Mouse (Mus musculus): ENCODE data around the gene Pitpnb. TPM values are rescaled to one million over a fixed set of nuclear protein-coding genes. Genes with fewer than 3 reads are reported as not detected.

Pitpnb gene
- polyA plus RNA-seq, 1 experiment from 2014 or later = 90.9 TPM

DNA sequence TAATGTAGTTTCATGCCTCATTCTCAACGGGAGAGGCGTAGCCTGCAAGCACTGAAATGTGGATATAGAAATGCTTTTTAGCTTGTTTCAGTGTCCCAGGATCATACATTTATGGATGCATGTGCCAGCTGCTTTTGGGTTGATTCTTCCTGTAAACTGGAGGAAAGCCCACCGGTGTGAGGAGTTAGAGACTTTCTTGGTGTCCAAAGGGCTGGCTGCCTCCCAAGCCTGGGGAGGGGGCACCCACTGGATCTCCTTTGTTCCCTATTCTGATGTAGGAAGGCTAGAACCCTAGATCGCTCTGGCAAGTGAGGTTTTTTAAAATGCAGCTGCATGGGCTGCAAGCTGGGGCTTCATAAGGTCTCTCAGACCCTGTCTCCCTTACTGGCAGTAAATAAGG, 93.1 kb downstream of the Pitpnb start:
- peak overlapping the region; percentile 5; the same call in 1 of the 2 replicates for H3K9ac ChIP-seq (ENCODE audit: low read depth, low read length)
- H3K27me3 ChIP-seq (replicated peaks; ENCODE audit: control insufficient read depth, insufficient read depth, low read length) = peaks cover 21% of the 10 kb centered on the region
- peak overlapping the region; percentile 13; the same call in 1 of the 2 replicates for H3K4me2 ChIP-seq (ENCODE audit: low read depth, low read length)
- no peak for ATAC-seq
- peaks cover 2% of the 10 kb centered on the region; the same call in 1 of the 2 replicates for H3K36me3 ChIP-seq (ENCODE audit: control insufficient read depth, insufficient read depth, low read length)
- H3K4me3 ChIP-seq (ENCODE audit: low read length) = no peak overlapping the region
- WGBS = 71% methylated on average over 4 of the region's 4 CpGs
- peaks cover 41% of the 10 kb centered on the region for H3K4me1 ChIP-seq (ENCODE audit: control insufficient read depth, insufficient read depth, low read length)
- H3K27ac ChIP-seq (ENCODE audit: low read length) = no peak overlapping the region
- H3K9me3 ChIP-seq (ENCODE audit: control insufficient read depth, low read length) = no peaks in the 10 kb centered on the region

DNA sequence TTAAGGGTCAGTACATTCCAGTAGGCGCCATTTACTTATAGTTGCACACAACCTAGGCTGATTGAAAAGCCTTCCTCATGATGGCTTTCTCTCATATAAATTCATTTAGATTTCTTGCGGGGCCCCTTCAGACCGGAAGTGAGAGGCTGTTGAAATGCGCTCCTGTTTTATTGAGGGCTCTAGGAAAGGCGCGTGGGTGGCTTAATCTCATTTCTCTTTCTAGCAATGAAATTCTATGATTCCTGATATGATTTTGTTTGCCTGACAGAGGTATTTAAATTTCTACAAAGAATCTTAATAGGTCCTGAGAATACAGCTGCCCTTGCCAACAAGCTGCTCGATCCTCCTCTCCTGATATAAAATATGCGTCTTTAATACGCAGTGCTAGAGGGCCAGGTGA, 95.2 kb downstream of the Pitpnb start:
- Histone ChIP-seq H3K9ac (ENCODE audit: low read depth, low read length) (no peak overlapping the region), H3K4me3 (ENCODE audit: low read length) (no peak overlapping the region), H3K36me3 (ENCODE audit: control insufficient read depth, insufficient read depth, low read length) (peaks cover 2% of the 10 kb centered on the region; the same call in 1 of the 2 replicates), H3K27ac (ENCODE audit: low read length) (no peak overlapping the region), H3K27me3 (replicated peaks; ENCODE audit: control insufficient read depth, insufficient read depth, low read length) (0 out of 2 replicates have a peak, but pooled peaks cover 5% of the 10 kb centered on the region), H3K9me3 (ENCODE audit: control insufficient read depth, low read length) (no peaks in the 10 kb centered on the region), H3K4me2 (ENCODE audit: low read depth, low read length) (no peak overlapping the region), H3K4me1 (ENCODE audit: control insufficient read depth, insufficient read depth, low read length) (peaks cover 26% of the 10 kb centered on the region)
- 69% methylated on average over 9 of the region's 9 CpGs for WGBS
- no peak for ATAC-seq

DNA sequence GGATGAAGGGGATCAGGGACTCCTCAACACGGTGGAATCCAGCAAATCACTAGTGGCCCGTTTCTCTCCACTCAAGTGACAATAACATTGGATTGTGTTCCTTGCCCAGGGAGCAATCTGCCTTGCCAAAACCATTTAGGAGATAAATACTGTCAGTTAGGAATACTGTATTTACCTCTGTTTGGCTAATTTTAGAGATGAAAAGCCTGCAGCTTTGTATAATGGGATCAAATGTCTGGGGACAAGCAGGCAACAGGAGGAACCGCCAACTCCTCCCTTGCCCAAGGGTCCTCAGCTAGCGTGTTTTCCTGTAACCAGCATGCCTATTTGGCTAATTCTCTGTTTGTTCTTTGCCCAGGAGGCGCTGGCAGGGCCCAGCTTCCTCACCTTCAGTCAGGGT, 95.7 kb downstream of the Pitpnb start:
- Histone ChIP-seq H3K27ac (ENCODE audit: low read length) (no peak overlapping the region), H3K4me3 (ENCODE audit: low read length) (no peak overlapping the region), H3K9me3 (ENCODE audit: control insufficient read depth, low read length) (no peaks in the 10 kb centered on the region), H3K9ac (ENCODE audit: low read depth, low read length) (no peak overlapping the region), H3K36me3 (ENCODE audit: control insufficient read depth, insufficient read depth, low read length) (peaks cover 2% of the 10 kb centered on the region; the same call in 1 of the 2 replicates), H3K4me2 (ENCODE audit: low read depth, low read length) (no peak overlapping the region), H3K27me3 (replicated peaks; ENCODE audit: control insufficient read depth, insufficient read depth, low read length) (0 out of 2 replicates have a peak, but pooled peaks cover 1% of the 10 kb centered on the region), H3K4me1 (ENCODE audit: control insufficient read depth, insufficient read depth, low read length) (peaks cover 30% of the 10 kb centered on the region)
- WGBS = 63% methylated on average over 5 of the region's 5 CpGs
- ATAC-seq = no peak

DNA sequence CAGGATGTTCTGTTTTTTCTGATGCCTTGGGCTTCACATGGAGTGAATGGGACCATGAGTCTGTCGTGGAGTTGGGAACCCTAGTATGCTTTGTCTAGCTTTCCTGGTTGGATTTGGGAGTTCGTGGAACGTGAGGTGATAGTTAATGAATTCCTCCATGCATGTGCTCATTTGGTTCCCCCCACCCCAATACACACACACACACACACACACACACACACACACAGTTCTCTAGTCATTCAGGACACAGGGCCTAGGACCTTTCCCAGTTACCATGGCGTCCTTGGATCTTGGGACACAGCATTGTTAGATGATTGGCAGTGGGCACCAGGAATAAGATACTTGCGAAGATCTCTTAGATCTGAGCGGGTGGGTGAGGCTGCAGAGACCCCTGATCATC, 98.3 kb downstream of the Pitpnb start:
- H3K4me2 ChIP-seq (ENCODE audit: low read depth, low read length) = no peak overlapping the region
- WGBS = 74% methylated on average over 6 of the region's 6 CpGs
- H3K4me3 ChIP-seq (ENCODE audit: low read length) = no peak overlapping the region
- no peak overlapping the region for H3K9ac ChIP-seq (ENCODE audit: low read depth, low read length)
- no peak for ATAC-seq
- H3K36me3 ChIP-seq (ENCODE audit: control insufficient read depth, insufficient read depth, low read length) = no peaks in the 10 kb centered on the region
- H3K9me3 ChIP-seq (ENCODE audit: control insufficient read depth, low read length) = no peaks in the 10 kb centered on the region
- H3K27ac ChIP-seq (ENCODE audit: low read length) = no peak overlapping the region
- H3K27me3 ChIP-seq (replicated peaks; ENCODE audit: control insufficient read depth, insufficient read depth, low read length) = no peaks in the 10 kb centered on the region
- peaks cover 26% of the 10 kb centered on the region; the same call in 1 of the 2 replicates for H3K4me1 ChIP-seq (ENCODE audit: control insufficient read depth, insufficient read depth, low read length)

DNA sequence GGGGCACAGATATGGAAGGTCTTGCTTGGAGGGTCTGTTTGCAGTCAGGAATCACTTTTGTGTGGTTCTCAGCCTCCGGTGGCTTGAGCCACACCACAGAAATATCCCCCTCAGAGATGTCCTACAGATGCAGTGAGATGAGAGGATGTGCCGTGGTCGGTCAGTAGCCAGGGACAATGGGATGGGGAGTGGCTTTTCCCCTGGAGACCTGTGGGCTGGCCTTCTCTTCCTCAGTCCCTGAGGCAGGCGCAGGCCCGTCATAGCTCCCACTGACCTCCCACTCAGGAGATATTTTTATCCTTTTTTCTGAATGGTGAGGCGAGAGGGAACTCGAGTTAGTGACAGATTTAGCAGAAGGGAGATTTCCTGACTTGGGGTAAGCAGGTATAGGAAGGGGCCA, 99.2 kb downstream of the Pitpnb start:
- Histone ChIP-seq H3K9me3 (ENCODE audit: control insufficient read depth, low read length) (no peaks in the 10 kb centered on the region), H3K4me3 (ENCODE audit: low read length) (no peak overlapping the region), H3K9ac (ENCODE audit: low read depth, low read length) (no peak overlapping the region), H3K4me1 (ENCODE audit: control insufficient read depth, insufficient read depth, low read length) (peaks cover 28% of the 10 kb centered on the region), H3K27me3 (replicated peaks; ENCODE audit: control insufficient read depth, insufficient read depth, low read length) (no peaks in the 10 kb centered on the region), H3K4me2 (ENCODE audit: low read depth, low read length) (no peak overlapping the region), H3K36me3 (ENCODE audit: control insufficient read depth, insufficient read depth, low read length) (no peaks in the 10 kb centered on the region), H3K27ac (ENCODE audit: low read length) (no peak overlapping the region)
- WGBS = 50% methylated on average over 7 of the region's 7 CpGs
- ATAC-seq = no peak

DNA sequence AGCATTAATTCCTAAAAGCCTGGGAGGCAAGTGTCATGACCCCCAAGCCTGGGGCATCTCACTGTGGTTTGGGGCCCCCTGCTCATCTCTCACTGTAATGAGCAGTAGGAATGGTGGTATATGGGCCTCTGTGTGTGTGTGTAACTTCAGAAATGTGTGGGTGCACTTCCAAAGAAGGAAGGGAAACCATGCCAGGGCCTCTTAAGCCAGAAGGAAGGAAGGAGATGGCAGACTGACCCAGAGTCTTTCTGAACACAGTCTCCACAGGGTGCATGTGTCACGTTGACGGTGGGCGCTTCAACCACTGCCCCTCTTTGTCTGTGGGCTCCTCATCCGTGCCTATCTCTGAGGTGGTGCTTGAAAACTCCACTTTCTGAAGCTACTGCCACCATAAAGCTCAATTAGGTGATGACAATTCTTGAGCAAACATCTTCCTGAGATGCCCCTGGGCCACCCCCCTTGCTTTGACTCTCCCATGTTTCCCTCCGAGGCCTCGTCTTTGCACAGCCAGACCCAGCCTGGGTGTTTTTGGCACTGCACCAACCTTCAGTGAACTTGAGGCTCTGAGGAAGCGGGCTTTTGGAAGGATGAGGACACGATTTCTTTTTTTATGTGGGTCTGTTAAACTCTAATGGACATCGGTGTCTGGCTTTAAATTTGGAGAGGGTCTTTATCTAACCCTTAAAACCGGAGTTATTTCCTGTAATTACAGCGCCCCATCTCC, 100.6 kb downstream of the Pitpnb start:
- no peak for ATAC-seq
- 60% methylated on average over 11 of the region's 11 CpGs for WGBS
- no peak overlapping the region for H3K9ac ChIP-seq (ENCODE audit: low read depth, low read length)
- H3K4me1 ChIP-seq (ENCODE audit: control insufficient read depth, insufficient read depth, low read length) = peaks cover 35% of the 10 kb centered on the region
- no peaks in the 10 kb centered on the region for H3K36me3 ChIP-seq (ENCODE audit: control insufficient read depth, insufficient read depth, low read length)
- no peak overlapping the region for H3K4me3 ChIP-seq (ENCODE audit: low read length)
- no peaks in the 10 kb centered on the region for H3K27me3 ChIP-seq (replicated peaks; ENCODE audit: control insufficient read depth, insufficient read depth, low read length)
- H3K27ac ChIP-seq (ENCODE audit: low read length) = no peak overlapping the region
- H3K9me3 ChIP-seq (ENCODE audit: control insufficient read depth, low read length) = no peaks in the 10 kb centered on the region
- no peak overlapping the region for H3K4me2 ChIP-seq (ENCODE audit: low read depth, low read length)

DNA sequence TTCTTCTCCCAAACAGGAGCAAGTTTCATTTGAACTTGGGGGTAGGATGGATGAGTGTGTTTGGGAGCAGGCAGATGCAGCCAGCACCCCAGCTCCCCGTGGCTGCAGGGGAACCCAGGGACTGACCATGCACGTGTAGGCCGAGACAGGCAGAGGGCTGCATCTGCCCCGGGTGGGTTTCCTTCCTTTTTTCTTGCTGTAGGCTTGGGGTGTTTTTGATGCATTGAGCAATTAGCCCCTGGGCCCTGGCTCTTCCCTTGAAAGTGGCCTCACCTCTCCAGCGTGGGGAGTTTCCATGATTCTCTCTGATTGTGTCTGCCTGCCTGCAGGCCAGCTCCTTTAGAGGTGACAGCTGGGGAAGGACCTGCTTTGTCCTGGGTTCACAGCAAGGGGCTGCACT, 102.3 kb downstream of the Pitpnb start:
- H3K4me1 ChIP-seq (ENCODE audit: control insufficient read depth, insufficient read depth, low read length) = peaks cover 35% of the 10 kb centered on the region
- H3K27me3 ChIP-seq (replicated peaks; ENCODE audit: control insufficient read depth, insufficient read depth, low read length) = no peaks in the 10 kb centered on the region
- H3K4me3 ChIP-seq (ENCODE audit: low read length) = no peak overlapping the region
- H3K9me3 ChIP-seq (ENCODE audit: control insufficient read depth, low read length) = no peaks in the 10 kb centered on the region
- H3K27ac ChIP-seq (ENCODE audit: low read length) = no peak overlapping the region
- H3K4me2 ChIP-seq (ENCODE audit: low read depth, low read length) = no peak overlapping the region
- no peak for ATAC-seq
- 60% methylated on average over 5 of the region's 5 CpGs for WGBS
- no peak overlapping the region for H3K9ac ChIP-seq (ENCODE audit: low read depth, low read length)
- H3K36me3 ChIP-seq (ENCODE audit: control insufficient read depth, insufficient read depth, low read length) = no peaks in the 10 kb centered on the region

DNA sequence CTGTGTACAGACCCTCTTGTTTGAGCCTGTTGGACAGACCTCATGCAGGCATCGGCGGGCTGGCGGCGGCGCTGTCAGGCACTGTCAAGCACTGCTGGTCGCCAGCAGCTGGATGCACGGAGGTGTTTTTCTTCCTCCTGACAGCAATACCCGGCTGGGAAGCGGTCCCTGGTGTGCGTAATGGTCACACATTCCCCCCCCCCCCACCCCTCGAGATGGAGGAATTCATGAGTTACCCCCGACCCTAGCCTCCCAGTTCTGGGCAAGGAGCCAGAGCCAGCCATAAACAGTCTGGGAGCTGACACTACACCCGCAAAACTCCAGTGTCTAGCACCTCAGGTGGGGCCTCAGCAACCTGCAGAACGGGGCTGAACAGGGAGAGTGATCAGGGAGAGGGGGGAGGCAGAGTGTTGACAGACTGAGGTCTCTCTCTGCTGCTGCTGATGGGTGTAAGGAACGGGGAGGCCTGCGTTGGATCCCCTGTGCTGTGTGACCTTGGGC, 103.8 kb downstream of the Pitpnb start:
- Histone ChIP-seq H3K9ac (ENCODE audit: low read depth, low read length) (no peak overlapping the region), H3K4me1 (ENCODE audit: control insufficient read depth, insufficient read depth, low read length) (peaks cover 35% of the 10 kb centered on the region), H3K4me2 (ENCODE audit: low read depth, low read length) (no peak overlapping the region)

DNA sequence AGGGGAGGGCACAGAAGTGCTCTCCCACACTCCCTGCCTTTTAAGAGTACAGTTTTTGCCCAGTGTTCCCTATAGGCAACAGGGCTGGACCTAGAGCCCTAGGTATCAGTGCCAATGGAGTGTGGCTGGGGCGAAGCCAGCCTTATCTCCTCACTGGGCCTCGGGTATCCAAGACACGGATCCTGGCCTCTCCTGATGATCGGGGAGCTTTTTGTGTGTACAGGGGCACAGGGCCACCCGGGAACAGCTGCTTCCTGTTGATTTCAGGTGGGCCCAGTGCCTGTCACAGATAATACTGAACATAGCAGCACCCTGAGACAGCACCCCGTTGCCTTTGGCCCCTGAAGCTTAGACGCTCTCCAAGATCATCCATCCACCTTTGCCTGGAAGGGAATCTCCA, 105.7 kb downstream of the Pitpnb start:
- Histone ChIP-seq H3K4me3 (ENCODE audit: low read length) (no peak overlapping the region), H3K9ac (ENCODE audit: low read depth, low read length) (no peak overlapping the region), H3K9me3 (ENCODE audit: control insufficient read depth, low read length) (no peaks in the 10 kb centered on the region), H3K27me3 (replicated peaks; ENCODE audit: control insufficient read depth, insufficient read depth, low read length) (no peaks in the 10 kb centered on the region), H3K4me1 (ENCODE audit: control insufficient read depth, insufficient read depth, low read length) (peaks cover 27% of the 10 kb centered on the region), H3K27ac (ENCODE audit: low read length) (no peak overlapping the region), H3K36me3 (ENCODE audit: control insufficient read depth, insufficient read depth, low read length) (no peaks in the 10 kb centered on the region), H3K4me2 (ENCODE audit: low read depth, low read length) (no peak overlapping the region)
- WGBS = 73% methylated on average over 7 of the region's 7 CpGs
- no peak for ATAC-seq

More for the DNA sequence above, 103.8 kb downstream of the Pitpnb start:
- no peaks in the 10 kb centered on the region for H3K27me3 ChIP-seq (replicated peaks; ENCODE audit: control insufficient read depth, insufficient read depth, low read length)
- no peaks in the 10 kb centered on the region for H3K36me3 ChIP-seq (ENCODE audit: control insufficient read depth, insufficient read depth, low read length)
- no peaks in the 10 kb centered on the region for H3K9me3 ChIP-seq (ENCODE audit: control insufficient read depth, low read length)
- H3K27ac ChIP-seq (ENCODE audit: low read length) = no peak overlapping the region; the same call in 1 of the 2 replicates
- ATAC-seq = peak; percentile 63; the same call in 1 of the 2 replicates
- 23% methylated on average over 16 of the region's 16 CpGs for WGBS
- no peak overlapping the region for H3K4me3 ChIP-seq (ENCODE audit: low read length)

Measured in intestine, embryonic 16.5 days (tissue).